21 mouse cellular contexts compared by ENCODE assay signal in genomic region chr12:74894870-74895423, GRCm38 (mm10).
A peak's percentile ranks its signal among the peaks of the same experiment; 100 is the strongest.
DNase-seq lines count a peak whose midpoint lies in the region; ATAC-seq and TF ChIP-seq lines count a peak whose summit lies in the region.
"Had no signal": no experiment of that assay in that cellular context is flagged by ENCODE, and none has a peak within 500 bp of the region (broad histone marks: within the 10 kb centered on the region; RNA-seq: fewer than 3 reads in every experiment).

No protein-coding gene starts in this region.

- H3K27me3 ChIP-seq in midbrain, embryonic 11.5 days (ENCODE audit: control insufficient read depth, insufficient read depth, low read length) = no peaks in the 10 kb centered on the region
- no peaks in the 10 kb centered on the region for H3K27me3 ChIP-seq in midbrain, embryonic 15.5 days (replicated peaks)
- H3K27me3 ChIP-seq in midbrain, postnatal 0 days (ENCODE audit: insufficient read depth, low read length) = no peaks in the 10 kb centered on the region
- H3K27me3 ChIP-seq: embryonic facial prominence, embryonic 13.5 days; hindbrain, embryonic 13.5 days; intestine, embryonic 15.5 days; limb, embryonic 13.5 days; liver, embryonic 13.5 days; midbrain, embryonic 13.5 days; stomach, embryonic 15.5 days had no signal

- no peak overlapping the region for H3K4me2 ChIP-seq in midbrain, embryonic 11.5 days
- no peak overlapping the region for H3K4me2 ChIP-seq in midbrain, embryonic 15.5 days
- no peak overlapping the region for H3K4me2 ChIP-seq in midbrain, postnatal 0 days (ENCODE audit: low read depth, low read length, poor library complexity, severe bottlenecking)
- H3K4me2 ChIP-seq: embryonic facial prominence, embryonic 13.5 days; hindbrain, embryonic 13.5 days; intestine, embryonic 15.5 days; limb, embryonic 13.5 days; liver, embryonic 13.5 days; midbrain, embryonic 13.5 days; stomach, embryonic 15.5 days had no signal

- H3K36me3 ChIP-seq in midbrain, embryonic 11.5 days (ENCODE audit: control insufficient read depth, insufficient read depth, low read length) = no peaks in the 10 kb centered on the region
- no peaks in the 10 kb centered on the region for H3K36me3 ChIP-seq in midbrain, embryonic 15.5 days (replicated peaks)
- H3K36me3 ChIP-seq in midbrain, postnatal 0 days (ENCODE audit: insufficient read depth, low read length) = no peaks in the 10 kb centered on the region
- H3K36me3 ChIP-seq: embryonic facial prominence, embryonic 13.5 days; hindbrain, embryonic 13.5 days; intestine, embryonic 15.5 days; limb, embryonic 13.5 days; liver, embryonic 13.5 days; midbrain, embryonic 13.5 days; stomach, embryonic 15.5 days had no signal

- no peak for ATAC-seq in midbrain, embryonic 11.5 days (ENCODE audit: low FRiP score)
- no peak for ATAC-seq in midbrain, embryonic 15.5 days (replicated peaks)
- ATAC-seq in activated CD4-positive, CD25-positive, alpha-beta regulatory T cell, adult 4 months = peak; percentile 92
- peak; percentile 94 for ATAC-seq in inflammation-experienced regulatory T-cells, adult 6 months
- ATAC-seq in midbrain, postnatal 0 days (ENCODE audit: low FRiP score) = no peak
- ATAC-seq: forebrain, embryonic 14.5 days; intestine, embryonic 15.5 days; midbrain, embryonic 13.5 days had no signal

- no peaks in the 10 kb centered on the region for H3K4me1 ChIP-seq in midbrain, embryonic 11.5 days (ENCODE audit: control insufficient read depth, insufficient read depth, low read length)
- no peaks in the 10 kb centered on the region for H3K4me1 ChIP-seq in midbrain, embryonic 15.5 days
- no peaks in the 10 kb centered on the region for H3K4me1 ChIP-seq in midbrain, postnatal 0 days (ENCODE audit: insufficient read depth, low read length)
- H3K4me1 ChIP-seq: embryonic facial prominence, embryonic 13.5 days; hindbrain, embryonic 13.5 days; intestine, embryonic 15.5 days; limb, embryonic 13.5 days; liver, embryonic 13.5 days; midbrain, embryonic 13.5 days; stomach, embryonic 15.5 days had no signal

- no peak overlapping the region for H3K27ac ChIP-seq in midbrain, embryonic 11.5 days (ENCODE audit: low read depth, low read length)
- H3K27ac ChIP-seq in midbrain, embryonic 15.5 days = no peak overlapping the region
- H3K27ac ChIP-seq in midbrain, postnatal 0 days (ENCODE audit: low read depth, low read length) = no peak overlapping the region
- H3K27ac ChIP-seq: embryonic facial prominence, embryonic 13.5 days; hindbrain, embryonic 13.5 days; intestine, embryonic 15.5 days; limb, embryonic 13.5 days; liver, embryonic 13.5 days; midbrain, embryonic 13.5 days; stomach, embryonic 15.5 days had no signal

- no peaks in the 10 kb centered on the region for H3K9me3 ChIP-seq in midbrain, embryonic 11.5 days (ENCODE audit: control insufficient read depth, low read length)
- no peaks in the 10 kb centered on the region for H3K9me3 ChIP-seq in midbrain, embryonic 15.5 days
- H3K9me3 ChIP-seq in midbrain, postnatal 0 days (ENCODE audit: low read length) = no peaks in the 10 kb centered on the region
- H3K9me3 ChIP-seq: embryonic facial prominence, embryonic 13.5 days; hindbrain, embryonic 13.5 days; intestine, embryonic 15.5 days; limb, embryonic 13.5 days; liver, embryonic 13.5 days; midbrain, embryonic 13.5 days; stomach, embryonic 15.5 days had no signal

- 92% methylated on average over 11 of the region's 11 CpGs for WGBS in midbrain, embryonic 11.5 days
- WGBS in midbrain, embryonic 15.5 days = 91% methylated on average over 11 of the region's 11 CpGs
- WGBS in midbrain, postnatal 0 days = 89% methylated on average over 11 of the region's 11 CpGs

- H3K9ac ChIP-seq in midbrain, embryonic 11.5 days (ENCODE audit: low read length) = no peak overlapping the region
- no peak overlapping the region for H3K9ac ChIP-seq in midbrain, embryonic 15.5 days
- H3K9ac ChIP-seq in midbrain, postnatal 0 days (replicated peaks; ENCODE audit: low read length, poor library complexity, severe bottlenecking) = no peak overlapping the region
- H3K9ac ChIP-seq: embryonic facial prominence, embryonic 13.5 days; hindbrain, embryonic 13.5 days; intestine, embryonic 15.5 days; limb, embryonic 13.5 days; liver, embryonic 13.5 days; midbrain, embryonic 13.5 days; stomach, embryonic 15.5 days had no signal

- H3K4me3 ChIP-seq in midbrain, embryonic 11.5 days (ENCODE audit: low read depth, low read length) = no peak overlapping the region
- no peak overlapping the region for H3K4me3 ChIP-seq in midbrain, embryonic 15.5 days
- H3K4me3 ChIP-seq in midbrain, postnatal 0 days (ENCODE audit: low read depth, low read length) = no peak overlapping the region
- H3K4me3 ChIP-seq: embryonic facial prominence, embryonic 13.5 days; hindbrain, embryonic 13.5 days; intestine, embryonic 15.5 days; limb, embryonic 13.5 days; liver, embryonic 13.5 days; midbrain, embryonic 13.5 days; stomach, embryonic 15.5 days had no signal

- no peak for TF ChIP-seq CTCF in midbrain, postnatal 0 days (IDR thresholded peaks at IDR 0.05)

- DNase-seq in midbrain, embryonic 11.5 days (ENCODE audit: low spot score, missing footprints) = peak; percentile 65
- DNase-seq in embryo, embryonic 10.5 days (ENCODE audit: low spot score) = no peak
- no peak for DNase-seq in adrenal gland, postnatal 36 days
- no peak for DNase-seq in midbrain, postnatal 0 days (ENCODE audit: low spot score)
- DNase-seq: adrenal gland, adult 2 months; cerebellum, adult 9-10 months; gastrocnemius, postnatal 25 days; heart, postnatal 10 days; kidney, adult 9 months; kidney, postnatal 25 days; liver, embryonic 13.5 days had no signal

Comparison
In these comparisons a context has a peak if more than half of its experiments do, and no peak if none do; other contexts are left out.
1. ATAC-seq: peak in activated CD4-positive, CD25-positive, alpha-beta regulatory T cell, adult 4 months (single experiment) and inflammation-experienced regulatory T-cells, adult 6 months (single experiment); none in midbrain, embryonic 11.5 days (single experiment), midbrain, embryonic 15.5 days (single experiment) and midbrain, postnatal 0 days (single experiment).